14 mouse cellular contexts compared by ENCODE assay signal in genomic region chr11:118960649-118961048, GRCm38 (mm10). TPM values are rescaled to one million over a fixed set of nuclear protein-coding genes. Genes with fewer than 3 reads are reported as not detected.
DNase-seq lines count a peak whose midpoint lies in the region.
"Had no signal": no experiment of that assay in that cellular context is flagged by ENCODE, and none has a peak within 500 bp of the region (broad histone marks: within the 10 kb centered on the region; RNA-seq: fewer than 3 reads in every experiment).

No protein-coding gene starts in this region.

- intact Hi-C loops in left cerebral cortex, postnatal 10 days (cut with DNase I), result loop anchor here (5.0 kb wide), 1 partner anchor 48 kb away; the partner anchor contains the start of gene Rbfox3

- peak; percentile 55 for DNase-seq in layer of hippocampus, adult 11-12 months (ENCODE audit: low spot score)
- no peak for DNase-seq in layer of hippocampus, adult 9-10 months (ENCODE audit: low spot score)
- peak; percentile 47 to 50 for DNase-seq in frontal cortex, postnatal 14 days (ENCODE audit: low spot score in 2 of 2)
- DNase-seq in left cerebral cortex, postnatal 10 days (ENCODE audit: extremely low spot score in 1 of 2, low spot score in 2 of 2), result peak; percentile 51 to 62
- DNase-seq in right cerebral cortex, postnatal 25 days, result peak; percentile 37
- no peak for DNase-seq in adrenal gland, adult 2 months
- DNase-seq in urinary bladder, postnatal 36 days (ENCODE audit: low spot score in 2 of 2), result no peak
- no peak for DNase-seq in spleen, postnatal 36 days (ENCODE audit: low spot score in 2 of 2)
- DNase-seq: kidney, adult 8-10 months; lung, adult 18-20 months had no signal

RNA-seq across cellular contexts. Expression of gene Enpp7, which starts 27.3 kb away (rescaled TPM):
- not detected for total RNA-seq in left cerebral cortex, postnatal 10 days (2021)
- not detected for total RNA-seq in adrenal gland, adult 2 months (2021)
- polyA plus RNA-seq in adrenal gland, adult 2 months (2012; rRNA removed), result not detected in 2 replicates
- total RNA-seq: left cerebral cortex, postnatal 36 days had no signal
- polyA plus RNA-seq: CD4-positive, CD25-positive, alpha-beta regulatory T cell, adult 4 months; heart, embryonic 15.5 days; stomach, embryonic 15.5 days had no signal

RNA-seq across cellular contexts. Expression of gene Rbfox3, which starts 49.3 kb away (rescaled TPM):
- total RNA-seq in left cerebral cortex, postnatal 10 days (2021), result 100 to 1,000 TPM; 272 to 280 TPM
- total RNA-seq in adrenal gland, adult 2 months (2021), result 1 to 10 TPM; 4.2 to 7.8 TPM
- 3.3 TPM in 2 replicates for polyA plus RNA-seq in adrenal gland, adult 2 months (2012; rRNA removed)
- polyA plus RNA-seq: CD4-positive, CD25-positive, alpha-beta regulatory T cell, adult 4 months had no signal

Comparison
In these comparisons a context has a peak if more than half of its experiments do, and no peak if none do; other contexts are left out.
1. DNase-seq: peak in layer of hippocampus, adult 11-12 months (single experiment), frontal cortex, postnatal 14 days (2 of 2), left cerebral cortex, postnatal 10 days (2 of 2) and right cerebral cortex, postnatal 25 days (single experiment); none in layer of hippocampus, adult 9-10 months (single experiment), adrenal gland, adult 2 months (single experiment), urinary bladder, postnatal 36 days (0 of 2) and spleen, postnatal 36 days (0 of 2).
2. RNA of gene Rbfox3, which starts 49.3 kb away (total RNA-seq): 272 to 280 TPM in left cerebral cortex, postnatal 10 days; 4.2 to 7.8 TPM in adrenal gland, adult 2 months; every median in the first group is over 10 times any median in the second.